Mouse (Mus musculus) hindbrain, embryonic 16.5 days (tissue): ENCODE results near the gene 2510002D24Rik. TPM values are rescaled to one million over a fixed set of nuclear protein-coding genes. Genes with fewer than 3 reads are reported as not detected.

ENCODE experiments used
- ATAC-seq: fragments of 200-750 bp; cut with Nextera tagmentation; 2 replicates; pipeline ENCODE4 v1.8.0; 2017; ENCODE audit warnings: moderate TSS enrichment, moderate library complexity
- H3K27ac ChIP-seq: fragments of 300-500 bp; sonication (generic); 2 replicates; pipeline ENCODE4 v1.5.1; 2014; ENCODE audit warnings: low read depth, mild to moderate bottlenecking, control low read depth, low read length, moderate library complexity
- H3K27me3 ChIP-seq: fragments of 300-500 bp; sonication (generic); replicated peaks from 2 replicates; pipeline ENCODE4 v1.6.1; 2014; ENCODE audit warnings: low read length; ENCODE audit not compliant: control insufficient read depth, insufficient read depth
- H3K36me3 ChIP-seq: fragments of 300-500 bp; sonication (generic); 2 replicates; pipeline ENCODE4 v1.6.1; 2014; ENCODE audit warnings: mild to moderate bottlenecking, low read length, moderate library complexity, mixed read lengths; ENCODE audit not compliant: control insufficient read depth, insufficient read depth
- H3K4me1 ChIP-seq: fragments of 300-500 bp; sonication (generic); 2 replicates; pipeline ENCODE4 v1.6.1; 2014; ENCODE audit warnings: low read depth, low read length; ENCODE audit not compliant: control insufficient read depth, insufficient read depth
- H3K4me2 ChIP-seq: fragments of 300-500 bp; sonication (generic); 2 replicates; pipeline ENCODE4 v1.6.1; 2014; ENCODE audit warnings: mild to moderate bottlenecking, low read length, control low read depth, moderate library complexity
- H3K4me3 ChIP-seq: fragments of 300-500 bp; sonication (generic); 2 replicates; pipeline ENCODE4 v1.5.1; 2014; ENCODE audit warnings: mild to moderate bottlenecking, low read length, control low read depth, moderate library complexity
- H3K9ac ChIP-seq: fragments of 300-500 bp; sonication (generic); 2 replicates; pipeline ENCODE4 v1.6.1; 2014; ENCODE audit warnings: low read depth, mild to moderate bottlenecking, control low read depth, low read length, moderate library complexity
- H3K9me3 ChIP-seq: fragments of 300-500 bp; sonication (generic); 2 replicates; pipeline ENCODE4 v1.6.1; 2014; ENCODE audit warnings: mild to moderate bottlenecking, low read length, moderate library complexity; ENCODE audit not compliant: control insufficient read depth
- WGBS: fragments of 180-500 bp; shearing (Covaris S2); extraction: QIAGEN DNeasy Blood & Tissue Kit; methylation state at CpG from one replicate; pipeline ENCODE4 v1.1.7; 2014; 5-methylcytosine and 5-hydroxymethylcytosine counted together
- polyA plus RNA-seq: library from polyadenylated mRNA; unstranded; fragments of >200 nt; fragmentation: Nextera tagmentation; extraction: Ambion mirVana; gene quantifications from 2 replicates; pipeline ENCODE4 v1.2.1, GENCODE M21; 2015

2510002D24Rik gene
- polyA plus RNA-seq, 1 experiment from 2014 or later, result 46.0 TPM

- WGBS, result under 1% methylated on average over 43 of the region's 43 CpGs
- no peaks in the 10 kb centered on the region for H3K27me3 ChIP-seq
- peak overlapping the region; percentile 95 for H3K9ac ChIP-seq
- H3K4me2 ChIP-seq, result peak overlapping the region; percentile 78
- H3K4me1 ChIP-seq, result peaks cover 17% of the 10 kb centered on the region
- H3K27ac ChIP-seq, result peak overlapping the region; percentile 97
- H3K36me3 ChIP-seq, result peaks cover 9% of the 10 kb centered on the region
- H3K4me3 ChIP-seq, result peak overlapping the region; percentile 98
- no peaks in the 10 kb centered on the region for H3K9me3 ChIP-seq
- peak; percentile 53 for ATAC-seq
These were observed 41.2 kb downstream of the 2510002D24Rik start for GRCm38 (mm10) chr16:18877386-18878090.

- Histone ChIP-seq H3K9ac (peak overlapping the region; percentile 95), H3K27ac (peak overlapping the region; percentile 97), H3K4me2 (peak overlapping the region; percentile 78), H3K9me3 (no peaks in the 10 kb centered on the region), H3K36me3 (peaks cover 8% of the 10 kb centered on the region), H3K4me3 (peak overlapping the region; percentile 98), H3K4me1 (peaks cover 17% of the 10 kb centered on the region), H3K27me3 (no peaks in the 10 kb centered on the region)
- 22% methylated on average over 20 of the region's 20 CpGs for WGBS
- ATAC-seq, result peak; percentile 1; the same call in 1 of the 2 replicates
These were observed 41.8 kb downstream of the 2510002D24Rik start for GRCm38 (mm10) chr16:18878091-18878720.

GRCm38 (mm10) chr16:18884044-18884443 is 47.7 kb downstream of the 2510002D24Rik start:
- peaks cover 17% of the 10 kb centered on the region for H3K4me1 ChIP-seq
- H3K4me3 ChIP-seq, result no peak overlapping the region
- H3K27ac ChIP-seq, result no peak overlapping the region
- H3K9ac ChIP-seq, result no peak overlapping the region
- no peak for ATAC-seq
- H3K4me2 ChIP-seq, result no peak overlapping the region
- no peaks in the 10 kb centered on the region for H3K9me3 ChIP-seq
- peaks cover 2% of the 10 kb centered on the region; the same call in 1 of the 2 replicates for H3K36me3 ChIP-seq
- H3K27me3 ChIP-seq, result no peaks in the 10 kb centered on the region

Other genes starting within 250 kb of the 2510002D24Rik start
- gene Tbx1, start 245.9 kb upstream of the 2510002D24Rik start, polyA plus RNA-seq, result 0.89 and 0.90 TPM in 2 replicates
- gene Gp1bb, start 214.2 kb upstream of the 2510002D24Rik start, polyA plus RNA-seq, result 9.6 and 9.7 TPM in 2 replicates
- 18.7 and 22.6 TPM in 2 replicates for gene Gm49601, start 210.2 kb upstream of the 2510002D24Rik start, polyA plus RNA-seq
- gene Sept5, start 206.6 kb upstream of the 2510002D24Rik start, polyA plus RNA-seq, result 230 and 249 TPM in 2 replicates
- gene Cldn5, start 59.7 kb upstream of the 2510002D24Rik start, polyA plus RNA-seq, result 124 and 125 TPM in 2 replicates
- 100 and 104 TPM in 2 replicates for gene Ufd1, start 24.8 kb upstream of the 2510002D24Rik start, polyA plus RNA-seq
- 9.6 and 10.7 TPM in 2 replicates for gene Cdc45, start 24.6 kb upstream of the 2510002D24Rik start, polyA plus RNA-seq
- not detected in 2 replicates for gene Gm28539, start within 50 bp of the 2510002D24Rik start, polyA plus RNA-seq
- 75.2 and 79.1 TPM in 2 replicates for gene Mrpl40, start 40.3 kb downstream of the 2510002D24Rik start, polyA plus RNA-seq
- 13.4 and 13.5 TPM in 2 replicates for gene Hira, start 40.5 kb downstream of the 2510002D24Rik start, polyA plus RNA-seq